Mouse (Mus musculus): ENCODE results near the gene Tpd52l2. TPM values are rescaled to one million over a fixed set of nuclear protein-coding genes. Genes with fewer than 3 reads are reported as not detected.

Tpd52l2 gene
- polyA plus RNA-seq, 1 experiment from 2014 or later = 51.8 TPM

GRCm38 (mm10) chr2:181567338-181567737 lies 70.4 kb downstream of the Tpd52l2 start:
- Histone ChIP-seq H3K27me3 (ENCODE audit: insufficient read depth, low read length) (no peaks in the 10 kb centered on the region), H3K4me1 (ENCODE audit: insufficient read depth) (peaks cover 8% of the 10 kb centered on the region), H3K4me3 (ENCODE audit: low read depth, low read length) (no peak overlapping the region), H3K27ac (ENCODE audit: low read depth) (no peak overlapping the region), H3K36me3 (replicated peaks; ENCODE audit: insufficient read depth, low read length) (peaks cover 14% of the 10 kb centered on the region), H3K9ac (replicated peaks) (no peak overlapping the region), H3K4me2 (ENCODE audit: low read depth, low read length) (no peak overlapping the region), H3K9me3 (ENCODE audit: low read length) (no peaks in the 10 kb centered on the region)
- no peak for DNase-seq
- no peak for ATAC-seq
- WGBS (ENCODE audit: insufficient replicate concordance) = 86% methylated on average over 3 of the region's 3 CpGs
- TF ChIP-seq CTCF (IDR thresholded peaks at IDR 0.05; ENCODE audit: low read depth) = no peak
- no peak for TF ChIP-seq EP300 (IDR thresholded peaks at IDR 0.05; ENCODE audit: low read depth)

Other genes with a start within 250 kb of the Tpd52l2 start
- gene Gmeb2, start 209.1 kb upstream of the Tpd52l2 start, polyA plus RNA-seq (2015; fragmentation: Nextera tagmentation; extraction: Ambion mirVana) = 4.3 and 4.9 TPM in 2 replicates
- gene Stmn3, start 182.6 kb upstream of the Tpd52l2 start, polyA plus RNA-seq (2015; fragmentation: Nextera tagmentation; extraction: Ambion mirVana) = 0.19 TPM in 1 of 2 replicates, not detected in the other
- 8.5 and 9.9 TPM in 2 replicates for gene Rtel1, start 177.4 kb upstream of the Tpd52l2 start, polyA plus RNA-seq (2015; fragmentation: Nextera tagmentation; extraction: Ambion mirVana)
- gene Zgpat, start 132.2 kb upstream of the Tpd52l2 start, polyA plus RNA-seq (2015; fragmentation: Nextera tagmentation; extraction: Ambion mirVana) = 7.7 and 9.4 TPM in 2 replicates
- 17.9 and 19.4 TPM in 2 replicates for gene Arfrp1, start 131.7 kb upstream of the Tpd52l2 start, polyA plus RNA-seq (2015; fragmentation: Nextera tagmentation; extraction: Ambion mirVana)
- gene Lime1, start 117.1 kb upstream of the Tpd52l2 start, polyA plus RNA-seq (2015; fragmentation: Nextera tagmentation; extraction: Ambion mirVana) = 3.7 and 4.0 TPM in 2 replicates
- gene Zbtb46, start 37.7 kb upstream of the Tpd52l2 start, polyA plus RNA-seq (2015; fragmentation: Nextera tagmentation; extraction: Ambion mirVana) = 3.0 and 3.5 TPM in 2 replicates
- 0.06 and 0.08 TPM in 2 replicates for gene Abhd16b, start 3.9 kb upstream of the Tpd52l2 start, polyA plus RNA-seq (2015; fragmentation: Nextera tagmentation; extraction: Ambion mirVana)
- gene Dnajc5, start 23.3 kb downstream of the Tpd52l2 start, polyA plus RNA-seq (2015; fragmentation: Nextera tagmentation; extraction: Ambion mirVana) = 20.5 and 24.7 TPM in 2 replicates
- gene Uckl1, start 87.8 kb downstream of the Tpd52l2 start, polyA plus RNA-seq (2015; fragmentation: Nextera tagmentation; extraction: Ambion mirVana) = 20.3 and 22.8 TPM in 2 replicates
- 16.7 and 17.5 TPM in 2 replicates for gene Prpf6, start 94.7 kb downstream of the Tpd52l2 start, polyA plus RNA-seq (2015; fragmentation: Nextera tagmentation; extraction: Ambion mirVana)
- gene Zfp512b, start 95.7 kb downstream of the Tpd52l2 start, polyA plus RNA-seq (2015; fragmentation: Nextera tagmentation; extraction: Ambion mirVana) = 8.9 and 10.5 TPM in 2 replicates
- gene Samd10, start 102.1 kb downstream of the Tpd52l2 start, polyA plus RNA-seq (2015; fragmentation: Nextera tagmentation; extraction: Ambion mirVana) = 2.1 and 2.3 TPM in 2 replicates
- not detected in 2 replicates for gene Gm29797, start 159.9 kb downstream of the Tpd52l2 start, polyA plus RNA-seq (2015; fragmentation: Nextera tagmentation; extraction: Ambion mirVana)
- 11.4 and 12.2 TPM in 2 replicates for gene Sox18, start 174.5 kb downstream of the Tpd52l2 start, polyA plus RNA-seq (2015; fragmentation: Nextera tagmentation; extraction: Ambion mirVana)
- 3.8 and 4.4 TPM in 2 replicates for gene Tcea2, start 183.2 kb downstream of the Tpd52l2 start, polyA plus RNA-seq (2015; fragmentation: Nextera tagmentation; extraction: Ambion mirVana)
- gene Rgs19, start 196.8 kb downstream of the Tpd52l2 start, polyA plus RNA-seq (2015; fragmentation: Nextera tagmentation; extraction: Ambion mirVana) = 18.6 and 20.5 TPM in 2 replicates
- not detected in 2 replicates for gene Lkaaear1, start 201.3 kb downstream of the Tpd52l2 start, polyA plus RNA-seq (2015; fragmentation: Nextera tagmentation; extraction: Ambion mirVana)
- gene Oprl1, start 217.9 kb downstream of the Tpd52l2 start, polyA plus RNA-seq (2015; fragmentation: Nextera tagmentation; extraction: Ambion mirVana) = 0.07 and 0.17 TPM in 2 replicates